Mouse (Mus musculus): Measurements from ENCODE around the gene Ddah1. TPM values are rescaled to one million over a fixed set of nuclear protein-coding genes. Genes with fewer than 3 reads are reported as not detected.

Gene Ddah1
- polyA plus RNA-seq, 1 experiment from 2014 or later: 39.4 TPM

DNA sequence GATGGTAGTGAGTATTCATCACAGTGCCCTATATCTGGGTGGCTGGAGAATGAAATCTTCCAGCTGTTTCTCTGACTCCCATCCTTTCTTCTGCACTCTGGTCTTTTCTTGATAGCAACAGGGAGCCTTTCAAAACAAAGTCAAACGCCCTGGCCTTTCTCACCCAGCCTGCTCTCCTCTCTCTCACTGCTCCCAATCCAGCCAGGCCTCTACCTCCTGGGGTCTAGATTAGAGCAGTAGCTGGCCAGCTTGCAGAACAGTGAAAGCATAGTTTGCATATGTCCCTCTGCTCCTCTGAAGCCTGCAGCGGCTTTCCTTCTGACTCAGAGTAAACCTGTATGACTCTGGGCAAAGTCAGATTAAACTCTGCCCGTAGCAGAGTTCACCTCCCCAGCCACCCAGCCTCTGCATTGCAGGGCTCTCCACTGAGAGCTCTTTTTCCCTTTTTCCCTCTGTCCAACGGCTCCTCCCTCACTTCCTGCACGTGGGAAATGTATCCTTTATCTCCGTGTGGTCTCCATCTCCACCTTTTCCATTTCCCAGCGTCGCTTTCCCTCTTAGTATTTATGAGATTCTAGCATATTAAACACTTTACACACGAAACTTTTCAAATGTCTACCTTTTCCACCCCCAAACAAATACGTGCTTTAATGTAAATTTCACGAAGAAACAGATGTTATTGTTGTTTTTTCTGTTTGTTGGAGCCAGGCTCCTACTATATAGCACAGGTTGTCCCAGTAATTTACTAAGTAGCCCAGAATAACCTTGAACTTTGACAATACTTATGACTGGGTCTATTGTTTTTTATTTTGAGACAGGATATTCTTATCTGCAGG lies 163.8 kb downstream of the Ddah1 start, which contains the start of gene Bcl10:
Gene Bcl10, plus strand, starts transcription at position 786 of the 836 bp plus-strand sequence.
- peak within 1 kb of the TSS; percentile 62 for H3K9ac ChIP-seq
- no peaks in the 10 kb centered on the region for H3K36me3 ChIP-seq
- H3K4me3 ChIP-seq: peak within 1 kb of the TSS; percentile 63
- H3K4me2 ChIP-seq: peak within 1 kb of the TSS; percentile 60
- ATAC-seq (ENCODE audit: insufficient number of reproducible peaks, insufficient read depth, low FRiP score, low TSS enrichment, low read depth): no peak
- H3K27me3 ChIP-seq: no peaks in the 10 kb centered on the region
- peak within 1 kb of the TSS; percentile 93 for H3K27ac ChIP-seq
- peaks cover 16% of the 10 kb centered on the region for H3K4me1 ChIP-seq
- H3K9me3 ChIP-seq: 0 out of 2 replicates have a peak, but pooled peaks cover 10% of the 10 kb centered on the region
- WGBS: 34% methylated on average over 11 of the region's 11 CpGs

DNA sequence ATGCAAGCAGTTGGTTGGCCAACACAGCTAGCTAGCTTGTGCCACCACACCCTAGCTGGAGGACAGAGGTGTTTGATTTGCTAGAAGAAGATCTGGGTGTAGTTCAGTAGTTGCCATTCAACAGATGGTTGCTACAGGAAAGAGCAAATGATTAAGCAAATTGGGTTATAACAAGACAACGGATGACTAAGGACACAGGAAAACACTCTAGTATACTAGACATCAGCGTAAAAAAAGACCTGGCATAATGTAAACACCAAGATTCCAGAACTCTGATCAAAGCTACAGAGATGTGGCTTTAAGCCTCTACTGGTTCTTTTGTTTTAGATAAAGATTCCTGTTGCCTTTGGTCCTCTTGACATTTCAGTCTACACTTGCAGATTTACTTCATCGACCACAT lies 164.5 kb downstream of the Ddah1 start:
- Histone ChIP-seq H3K27me3 (no peaks in the 10 kb centered on the region), H3K4me2 (no peak overlapping the region), H3K9ac (no peak overlapping the region), H3K4me1 (peaks cover 16% of the 10 kb centered on the region), H3K27ac (peak overlapping the region; percentile 93; the same call in 1 of the 2 replicates), H3K4me3 (no peak overlapping the region), H3K36me3 (peaks cover 4% of the 10 kb centered on the region), H3K9me3 (0 out of 2 replicates have a peak, but pooled peaks cover 10% of the 10 kb centered on the region)
- ATAC-seq (ENCODE audit: insufficient number of reproducible peaks, insufficient read depth, low FRiP score, low TSS enrichment, low read depth): no peak
- WGBS: 73% methylated on average over 3 of the region's 3 CpGs

DNA sequence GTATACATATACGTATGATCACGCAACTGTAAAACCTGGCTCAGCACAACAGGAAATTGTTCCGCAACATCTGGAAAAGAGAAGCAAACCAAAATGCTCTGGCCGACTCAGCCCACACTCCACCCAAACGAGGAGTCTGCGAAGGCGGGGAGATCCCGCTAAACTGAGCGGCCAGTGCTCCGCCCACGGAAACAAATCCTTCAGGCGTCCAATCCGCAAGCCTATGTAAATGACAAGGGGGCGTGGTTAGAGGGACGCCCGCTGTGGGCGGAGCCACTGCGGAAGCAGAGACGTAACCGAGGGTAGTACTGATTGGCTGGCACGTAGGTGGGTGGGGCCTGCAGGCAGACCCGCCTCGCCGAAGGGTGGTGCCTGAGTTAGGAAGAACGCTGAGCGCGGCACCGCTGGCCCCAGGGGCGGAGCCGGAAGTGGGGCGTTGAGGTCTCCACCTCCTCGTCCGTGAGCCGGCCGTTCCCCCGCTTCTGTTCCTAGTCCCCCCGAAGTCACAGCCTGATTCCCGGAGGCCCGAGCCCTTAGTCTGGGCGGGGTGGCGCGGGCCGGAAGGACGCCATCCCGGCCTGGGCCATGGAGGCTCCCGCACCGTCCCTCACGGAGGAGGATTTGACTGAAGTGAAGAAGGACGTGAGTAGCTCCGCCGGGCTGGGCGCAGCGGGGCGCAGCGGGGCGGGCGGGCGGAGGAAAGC lies 165.6 kb downstream of the Ddah1 start:
- H3K9ac ChIP-seq: peak overlapping the region; percentile 79
- H3K4me1 ChIP-seq: peaks cover 16% of the 10 kb centered on the region
- peak; percentile 100 for ATAC-seq (ENCODE audit: insufficient number of reproducible peaks, insufficient read depth, low FRiP score, low TSS enrichment, low read depth)
- peak overlapping the region; percentile 60 for H3K4me2 ChIP-seq
- peak overlapping the region; percentile 63 for H3K4me3 ChIP-seq
- peaks cover 7% of the 10 kb centered on the region for H3K36me3 ChIP-seq
- H3K9me3 ChIP-seq: 0 out of 2 replicates have a peak, but pooled peaks cover under 1% of the 10 kb centered on the region
- H3K27ac ChIP-seq: peak overlapping the region; percentile 97
- no peaks in the 10 kb centered on the region for H3K27me3 ChIP-seq
- under 1% methylated on average over 58 of the region's 58 CpGs for WGBS

DNA sequence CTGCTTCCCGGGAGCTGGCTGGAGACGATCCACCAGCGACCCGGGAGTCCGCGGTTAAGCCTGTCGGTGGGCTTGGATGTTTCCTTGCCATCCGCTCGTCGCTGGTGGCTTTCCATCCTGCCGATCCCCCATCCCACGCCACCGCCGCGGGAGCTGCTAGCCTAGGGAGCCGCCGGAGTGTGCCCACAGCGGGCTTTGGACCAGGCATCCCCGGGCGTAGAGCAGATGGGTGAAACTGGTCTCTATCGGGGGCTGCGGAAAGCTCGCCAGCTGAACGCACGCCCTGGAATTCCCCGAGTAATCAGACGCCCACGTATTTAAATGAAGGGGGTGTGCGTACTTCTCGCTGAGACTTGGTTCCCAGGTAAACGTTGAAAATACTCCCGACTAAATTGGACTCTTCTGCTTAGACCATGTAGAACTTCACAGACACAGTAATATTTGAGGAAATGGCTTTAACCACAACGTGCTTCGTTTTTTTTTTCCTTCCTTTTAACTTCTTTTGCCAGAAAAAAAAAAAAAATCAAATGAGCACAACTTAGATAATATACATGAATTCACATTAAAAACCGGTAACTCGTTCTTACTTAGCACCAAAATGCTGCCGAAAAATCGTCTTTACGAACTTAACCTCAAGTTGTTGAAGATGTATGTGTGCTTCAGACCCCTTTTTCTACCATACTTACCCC lies 166.3 kb downstream of the Ddah1 start:
- H3K9me3 ChIP-seq: no peaks in the 10 kb centered on the region
- ATAC-seq (ENCODE audit: insufficient number of reproducible peaks, insufficient read depth, low FRiP score, low TSS enrichment, low read depth): 0 out of 2 replicates have a peak, but pooled peaks have one; percentile 3
- WGBS: 4% methylated on average over 39 of the region's 39 CpGs

DNA sequence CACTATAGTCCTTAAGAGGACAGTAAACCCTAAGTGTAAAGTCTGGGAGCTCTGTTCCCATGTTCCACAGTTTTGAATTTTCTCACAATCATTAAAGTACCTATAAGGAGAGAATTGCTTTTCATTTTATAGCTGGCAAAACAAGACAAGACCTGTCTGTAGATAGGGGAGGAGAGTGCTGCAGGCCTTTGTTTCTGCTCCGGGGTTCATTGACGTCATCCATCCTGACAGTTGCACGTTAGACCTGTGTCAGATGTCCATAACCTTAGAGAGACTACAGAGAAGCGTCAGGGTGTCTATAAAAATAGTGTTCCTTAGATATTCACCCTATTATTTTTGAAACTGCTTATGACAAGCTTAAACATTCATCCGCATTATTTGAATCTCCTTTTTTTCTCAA lies 167.0 kb downstream of the Ddah1 start:
- peak overlapping the region; percentile 63 for H3K4me3 ChIP-seq
- H3K4me1 ChIP-seq: peaks cover 20% of the 10 kb centered on the region
- no peak overlapping the region for H3K27ac ChIP-seq
- peak overlapping the region; percentile 79 for H3K9ac ChIP-seq
- no peaks in the 10 kb centered on the region for H3K27me3 ChIP-seq
- H3K4me2 ChIP-seq: peak overlapping the region; percentile 60
- ATAC-seq (ENCODE audit: insufficient number of reproducible peaks, insufficient read depth, low FRiP score, low TSS enrichment, low read depth): no peak
- H3K9me3 ChIP-seq: no peaks in the 10 kb centered on the region
- WGBS: 58% methylated on average over 5 of the region's 5 CpGs
- H3K36me3 ChIP-seq: peaks cover 12% of the 10 kb centered on the region

More for the DNA sequence above, 166.3 kb downstream of the Ddah1 start:
- H3K4me2 ChIP-seq: peak overlapping the region; percentile 60
- H3K36me3 ChIP-seq: peaks cover 7% of the 10 kb centered on the region
- peak overlapping the region; percentile 79 for H3K9ac ChIP-seq
- H3K4me3 ChIP-seq: peak overlapping the region; percentile 63
- H3K27ac ChIP-seq: peak overlapping the region; percentile 97
- H3K27me3 ChIP-seq: no peaks in the 10 kb centered on the region
- H3K4me1 ChIP-seq: peaks cover 20% of the 10 kb centered on the region

DNA sequence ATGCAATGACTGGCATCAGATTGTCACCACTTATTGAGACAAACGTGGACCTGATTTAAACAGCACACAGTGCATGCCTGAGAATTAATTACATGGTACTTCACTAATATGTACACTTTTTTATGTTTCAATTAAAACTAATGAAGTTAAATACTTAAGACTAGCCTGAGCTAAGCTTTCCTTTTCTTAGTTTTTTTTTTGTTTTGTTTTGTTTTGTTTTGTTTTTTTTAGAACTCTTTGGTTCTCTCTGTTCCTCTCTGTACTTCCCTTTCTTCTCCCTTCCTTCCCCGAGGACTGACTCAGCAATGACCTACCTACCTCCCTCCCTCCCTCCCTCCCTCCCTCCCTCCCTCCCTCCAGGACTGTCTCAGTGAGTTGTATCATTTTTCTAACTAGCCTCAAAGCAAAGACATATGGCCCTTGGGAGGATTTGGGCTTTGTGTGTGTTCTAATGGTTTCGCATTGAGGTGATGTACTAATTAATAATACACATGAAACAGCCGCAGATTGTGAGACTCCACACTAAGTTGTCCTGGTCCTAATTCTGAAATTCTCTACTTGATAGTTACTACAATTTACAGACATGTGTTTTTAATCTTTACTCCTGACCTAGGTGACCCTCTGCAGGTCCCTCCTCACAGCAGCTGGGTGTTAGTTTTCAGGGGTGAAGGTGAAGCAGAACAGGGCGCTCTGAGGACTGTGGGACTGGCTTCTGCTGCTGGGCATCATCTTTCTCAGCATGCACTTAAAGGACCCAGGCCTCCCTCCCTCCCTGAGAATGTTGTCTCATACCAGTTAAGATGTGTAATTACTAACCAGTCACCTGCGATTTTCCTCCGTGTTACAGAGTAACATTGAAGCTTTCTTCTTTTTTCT lies 171.3 kb downstream of the Ddah1 start:
- Histone ChIP-seq H3K27me3 (no peaks in the 10 kb centered on the region), H3K4me2 (no peak overlapping the region), H3K27ac (no peak overlapping the region), H3K36me3 (peaks cover 46% of the 10 kb centered on the region), H3K4me3 (no peak overlapping the region), H3K4me1 (peaks cover 20% of the 10 kb centered on the region), H3K9ac (no peak overlapping the region), H3K9me3 (no peaks in the 10 kb centered on the region)
- WGBS: 33% methylated on average over 7 of the region's 7 CpGs
- ATAC-seq (ENCODE audit: insufficient number of reproducible peaks, insufficient read depth, low FRiP score, low TSS enrichment, low read depth): no peak

DNA sequence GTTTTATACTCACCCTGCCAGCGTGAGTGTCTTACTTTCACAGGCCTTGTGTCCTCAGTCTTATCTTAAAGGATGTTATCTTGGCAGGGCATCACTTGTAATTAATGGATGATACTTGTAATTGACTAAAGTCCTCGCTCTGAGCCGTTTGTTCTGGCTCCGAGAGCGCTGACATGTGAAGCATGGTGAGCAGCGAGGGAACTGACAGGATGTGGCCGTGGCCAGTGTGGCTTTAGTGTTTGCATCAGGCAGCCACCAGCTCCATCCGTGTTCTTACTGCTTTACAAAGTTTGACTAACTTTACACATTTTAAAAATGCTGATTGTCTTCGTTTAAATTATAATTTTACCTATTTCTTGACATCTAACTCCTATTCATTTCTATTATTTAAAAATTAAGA lies 175.4 kb downstream of the Ddah1 start:
- no peak overlapping the region for H3K4me3 ChIP-seq
- H3K4me1 ChIP-seq: peaks cover 11% of the 10 kb centered on the region
- H3K27me3 ChIP-seq: no peaks in the 10 kb centered on the region
- no peak overlapping the region for H3K4me2 ChIP-seq
- no peaks in the 10 kb centered on the region for H3K9me3 ChIP-seq
- peaks cover 39% of the 10 kb centered on the region for H3K36me3 ChIP-seq
- H3K27ac ChIP-seq: no peak overlapping the region
- WGBS: 90% methylated on average over 9 of the region's 9 CpGs
- no peak for ATAC-seq (ENCODE audit: insufficient number of reproducible peaks, insufficient read depth, low FRiP score, low TSS enrichment, low read depth)
- no peak overlapping the region for H3K9ac ChIP-seq

DNA sequence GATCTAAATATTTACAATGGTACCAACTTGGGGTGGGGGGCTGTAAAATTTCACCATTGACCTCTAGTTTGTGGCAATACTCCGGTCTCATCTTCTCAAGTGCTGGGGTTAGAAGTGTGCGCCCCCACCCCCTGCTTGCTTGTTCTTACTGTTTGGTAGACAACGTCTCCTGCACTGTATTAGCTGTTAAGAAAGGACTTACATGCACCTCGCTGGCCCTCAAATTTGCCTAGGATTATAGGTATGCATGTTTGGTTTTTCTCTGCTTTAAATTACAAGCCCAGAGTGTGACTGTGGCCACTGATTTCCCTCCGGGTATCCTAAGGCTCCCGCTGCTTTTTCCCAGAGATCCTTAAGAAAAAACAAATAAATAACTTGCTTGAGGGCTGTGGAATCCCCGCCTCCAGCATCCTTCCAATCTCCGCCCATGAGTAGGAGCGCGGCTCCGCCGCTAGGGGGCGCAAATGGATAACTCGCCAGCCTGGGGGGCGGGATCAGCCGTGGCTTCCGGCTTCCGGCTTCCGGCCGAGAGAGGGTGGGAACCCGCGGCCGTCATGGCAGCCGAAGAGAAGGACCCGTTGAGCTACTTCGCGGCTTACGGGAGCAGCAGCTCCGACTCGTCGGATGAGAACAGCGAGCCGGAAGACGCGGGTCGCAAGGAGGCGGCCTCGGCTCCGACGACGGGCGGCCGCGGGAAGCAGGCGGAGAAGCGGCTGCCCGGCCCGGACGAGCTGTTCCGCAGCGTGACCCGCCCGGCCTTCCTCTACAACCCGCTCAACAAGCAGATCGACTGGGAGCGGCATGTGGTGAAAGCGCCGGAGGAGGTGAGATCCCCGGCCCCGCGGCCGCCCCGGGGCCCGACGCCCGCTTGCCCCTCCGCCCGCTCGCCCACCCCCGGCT lies 179.3 kb downstream of the Ddah1 start, which contains the start of gene 2410004B18Rik:
Gene 2410004B18Rik, plus strand, starts transcription at position 510 of the 900 bp plus-strand sequence.
- Histone ChIP-seq H3K4me1 (peaks cover 33% of the 10 kb centered on the region), H3K9ac (peak within 1 kb of the TSS; percentile 96), H3K36me3 (peaks cover 39% of the 10 kb centered on the region), H3K9me3 (no peaks in the 10 kb centered on the region), H3K4me3 (peak within 1 kb of the TSS; percentile 97), H3K27me3 (no peaks in the 10 kb centered on the region), H3K4me2 (peak within 1 kb of the TSS; percentile 81), H3K27ac (peak within 1 kb of the TSS; percentile 65)
- under 1% methylated on average over 64 of the region's 70 CpGs for WGBS
- ATAC-seq (ENCODE audit: insufficient number of reproducible peaks, insufficient read depth, low FRiP score, low TSS enrichment, low read depth): peak; percentile 86

DNA sequence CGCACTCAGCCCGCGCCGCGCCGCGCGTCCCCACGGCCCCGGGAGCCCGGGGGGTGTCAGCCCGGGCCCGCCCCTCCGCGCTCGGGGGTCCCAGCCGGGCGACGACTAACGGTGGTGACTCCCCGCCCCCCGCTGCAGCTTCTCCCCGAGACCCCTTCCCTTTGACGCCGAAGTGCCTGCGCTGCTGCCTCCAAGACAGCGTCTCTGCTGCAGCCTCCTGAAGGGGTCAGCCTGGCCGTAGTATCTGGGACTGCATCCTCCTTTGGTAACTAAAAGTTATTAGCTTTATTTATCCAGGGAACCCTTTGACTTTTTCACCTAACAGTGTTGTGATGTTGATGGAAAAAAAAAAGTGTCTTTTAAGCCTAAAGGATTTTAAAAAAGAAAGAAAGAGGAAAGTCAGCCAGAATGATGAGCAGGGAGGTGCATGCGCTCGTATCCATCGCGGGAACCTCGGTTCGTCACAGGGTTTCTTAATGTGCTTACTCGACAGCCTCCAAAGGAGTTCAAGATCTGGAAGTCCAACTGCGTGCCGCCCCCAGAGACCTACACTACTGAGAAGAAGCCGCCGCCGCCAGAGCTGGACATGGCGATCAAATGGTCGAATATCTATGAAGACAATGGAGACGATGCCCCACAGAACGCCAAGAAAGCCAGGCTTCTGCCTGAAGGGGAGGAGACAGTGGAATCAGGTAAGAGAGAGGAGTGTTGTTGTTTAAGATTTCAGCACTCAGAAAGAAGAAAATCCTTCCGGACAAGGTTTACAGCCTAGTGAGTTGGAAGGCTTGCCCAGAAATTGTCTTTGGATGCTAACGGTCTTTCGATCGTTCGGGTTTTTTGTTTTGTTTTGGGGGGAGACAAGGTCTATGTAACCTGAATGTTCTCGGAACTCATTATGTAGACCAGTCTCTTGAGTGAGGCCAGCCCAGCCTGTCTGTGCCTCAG lies 180.2 kb downstream of the Ddah1 start:
- H3K27me3 ChIP-seq: no peaks in the 10 kb centered on the region
- H3K36me3 ChIP-seq: peaks cover 38% of the 10 kb centered on the region
- peak overlapping the region; percentile 65 for H3K27ac ChIP-seq
- peaks cover 36% of the 10 kb centered on the region for H3K4me1 ChIP-seq
- peak overlapping the region; percentile 96 for H3K9ac ChIP-seq
- H3K4me2 ChIP-seq: peak overlapping the region; percentile 81
- no peaks in the 10 kb centered on the region for H3K9me3 ChIP-seq
- H3K4me3 ChIP-seq: peak overlapping the region; percentile 97
- no peak; the same call in 1 of the 2 replicates for ATAC-seq (ENCODE audit: insufficient number of reproducible peaks, insufficient read depth, low FRiP score, low TSS enrichment, low read depth)
- WGBS: 20% methylated on average over 48 of the region's 50 CpGs
